ENCODE assay signal across 20 mouse cellular contexts in genomic region chr3:115996929-115997328, GRCm38 (mm10). TPM values are rescaled to one million over a fixed set of nuclear protein-coding genes. Genes with fewer than 3 reads are reported as not detected.
DNase-seq lines count a peak whose midpoint lies in the region; ATAC-seq lines count a peak whose summit lies in the region.
"Had no signal": no experiment of that assay in that cellular context is flagged by ENCODE, and none has a peak within 500 bp of the region (broad histone marks: within the 10 kb centered on the region; RNA-seq: fewer than 3 reads in every experiment).

No protein-coding gene starts in this region.

- no peaks in the 10 kb centered on the region; the same call in 1 of the 2 replicates for H3K27me3 ChIP-seq in splenic B cell, adult 2 months (ENCODE audit: control insufficient read depth, insufficient read depth, low read length, poor library complexity, severe bottlenecking)
- H3K27me3 ChIP-seq: embryonic facial prominence, embryonic 12.5 days; forebrain, embryonic 13.5 days; forebrain, embryonic 15.5 days; Patski had no signal

- peak; percentile 48 for ATAC-seq in granulocyte monocyte progenitor cell, adult 5-6 weeks (replicated peaks; ENCODE audit: poor library complexity, severe bottlenecking)
- ATAC-seq: activated CD4-positive, CD25-positive, alpha-beta regulatory T cell, adult 4 months; forebrain, embryonic 13.5 days; forebrain, embryonic 15.5 days; forebrain, postnatal 0 days; Patski had no signal

- peak; percentile 79 for DNase-seq in A20 (ENCODE audit: low read depth, low spot score)
- DNase-seq in B cell, adult 2 months, result peak; percentile 18 to 23
- peak; percentile 48 for DNase-seq in splenic B cell, adult 2 months (ENCODE audit: low read depth, low spot score)
- no peak for DNase-seq in urinary bladder, postnatal 25 days (ENCODE audit: low spot score)
- no peak for DNase-seq in adrenal gland, postnatal 25 days
- no peak for DNase-seq in right cerebral cortex, postnatal 10 days (ENCODE audit: low spot score in 2 of 2)
- DNase-seq: adrenal gland, adult 8-10 months; adrenal gland, postnatal 14 days; cerebellum, adult 11-12 months; cerebellum, adult 2 months; cerebellum, adult 9-10 months; cerebellum, postnatal 10 days; cerebellum, postnatal 25 days; forebrain, postnatal 0 days had no signal

- H3K36me3 ChIP-seq in splenic B cell, adult 2 months (ENCODE audit: control insufficient read depth, insufficient read depth, low read length, poor library complexity, severe bottlenecking), result peaks cover 6% of the 10 kb centered on the region; the same call in 1 of the 2 replicates

RNA-seq across cellular contexts. Expression of gene Slc30a7, which starts 10.3 kb away (rescaled TPM):
- total RNA-seq in granulocyte monocyte progenitor cell, adult 5-6 weeks (2014; fragmentation: Nextera tagmentation), result 28.4 and 29.7 TPM in 2 replicates
- total RNA-seq in granulocyte monocyte progenitor cell, adult 5-6 weeks (2017), result 15.9 and 77.0 TPM in 2 replicates
- total RNA-seq in adrenal gland, postnatal 25 days (2021), result 26.2 and 42.6 TPM in 2 replicates

RNA-seq across cellular contexts. Expression of gene Extl2, which starts 10.3 kb away (rescaled TPM):
- 4.8 and 10.8 TPM in 2 replicates for total RNA-seq in granulocyte monocyte progenitor cell, adult 5-6 weeks (2014; fragmentation: Nextera tagmentation)
- total RNA-seq in granulocyte monocyte progenitor cell, adult 5-6 weeks (2017), result 14.2 and 16.8 TPM in 2 replicates
- 25.1 and 26.4 TPM in 2 replicates for total RNA-seq in adrenal gland, postnatal 25 days (2021)

Comparison
In these comparisons a context has a peak if more than half of its experiments do, and no peak if none do; other contexts are left out.
1. DNase-seq: peak in A20 (single experiment), B cell, adult 2 months (2 of 2) and splenic B cell, adult 2 months (single experiment); none in urinary bladder, postnatal 25 days (single experiment), adrenal gland, postnatal 25 days (single experiment) and right cerebral cortex, postnatal 10 days (0 of 2).